ENCODE assay signal across 11 mouse cellular contexts in genomic region chr10:122991648-122992047, GRCm38 (mm10).
A peak's percentile ranks its signal among the peaks of the same experiment; 100 is the strongest.
DNase-seq lines count a peak whose midpoint lies in the region; ATAC-seq and TF ChIP-seq lines count a peak whose summit lies in the region.
"Had no signal": no experiment of that assay in that cellular context is flagged by ENCODE, and none has a peak within 500 bp of the region (broad histone marks: within the 10 kb centered on the region; RNA-seq: fewer than 3 reads in every experiment).

No protein-coding gene starts in this region.

- peak overlapping the region; percentile 18; the same call in 1 of the 2 replicates for H3K27ac ChIP-seq in hindbrain, embryonic 13.5 days
- H3K27ac ChIP-seq in hindbrain, embryonic 16.5 days (ENCODE audit: low read depth, low read length) = no peak overlapping the region
- H3K27ac ChIP-seq in midbrain, postnatal 0 days (ENCODE audit: low read depth, low read length) = 0 out of 2 replicates have a peak overlapping the region, but pooled peaks have one; percentile 12
- H3K27ac ChIP-seq in midbrain, embryonic 14.5 days (replicated peaks; ENCODE audit: low read depth, low read length) = no peak overlapping the region
- H3K27ac ChIP-seq in stomach, embryonic 16.5 days (ENCODE audit: low read length) = peak overlapping the region; percentile 61; the same call in 1 of the 2 replicates

- no peak overlapping the region for H3K4me3 ChIP-seq in hindbrain, embryonic 13.5 days
- H3K4me3 ChIP-seq in hindbrain, embryonic 16.5 days (ENCODE audit: low read length) = no peak overlapping the region
- no peak overlapping the region for H3K4me3 ChIP-seq in midbrain, postnatal 0 days (ENCODE audit: low read depth, low read length)
- no peak overlapping the region for H3K4me3 ChIP-seq in midbrain, embryonic 14.5 days (replicated peaks; ENCODE audit: low read depth, low read length)
- no peak overlapping the region for H3K4me3 ChIP-seq in stomach, embryonic 16.5 days (replicated peaks; ENCODE audit: low read length)

- no peak overlapping the region for H3K9ac ChIP-seq in hindbrain, embryonic 13.5 days
- no peak overlapping the region for H3K9ac ChIP-seq in hindbrain, embryonic 16.5 days (ENCODE audit: low read depth, low read length)
- H3K9ac ChIP-seq in midbrain, postnatal 0 days (replicated peaks; ENCODE audit: low read length, poor library complexity, severe bottlenecking) = no peak overlapping the region
- H3K9ac ChIP-seq in midbrain, embryonic 14.5 days (replicated peaks; ENCODE audit: low read length) = no peak overlapping the region
- no peak overlapping the region for H3K9ac ChIP-seq in stomach, embryonic 16.5 days (ENCODE audit: low read length)

- no peak overlapping the region for H3K4me2 ChIP-seq in hindbrain, embryonic 13.5 days
- no peak overlapping the region for H3K4me2 ChIP-seq in hindbrain, embryonic 16.5 days (ENCODE audit: low read length)
- no peak overlapping the region for H3K4me2 ChIP-seq in midbrain, postnatal 0 days (ENCODE audit: low read depth, low read length, poor library complexity, severe bottlenecking)
- H3K4me2 ChIP-seq in midbrain, embryonic 14.5 days (ENCODE audit: low read length) = no peak overlapping the region
- no peak overlapping the region for H3K4me2 ChIP-seq in stomach, embryonic 16.5 days (ENCODE audit: low read depth, low read length)

- no peaks in the 10 kb centered on the region for H3K9me3 ChIP-seq in hindbrain, embryonic 13.5 days
- no peaks in the 10 kb centered on the region for H3K9me3 ChIP-seq in hindbrain, embryonic 16.5 days (ENCODE audit: control insufficient read depth, low read length)
- H3K9me3 ChIP-seq in midbrain, postnatal 0 days (ENCODE audit: low read length) = no peaks in the 10 kb centered on the region
- H3K9me3 ChIP-seq in midbrain, embryonic 14.5 days (ENCODE audit: control insufficient read depth, low read length) = no peaks in the 10 kb centered on the region
- H3K9me3 ChIP-seq in stomach, embryonic 16.5 days (replicated peaks; ENCODE audit: control insufficient read depth, low read length) = no peaks in the 10 kb centered on the region

- DNase-seq in cerebellum, adult 9-10 months = peak; percentile 37
- DNase-seq in cerebellum, adult 11-12 months = no peak
- no peak for DNase-seq in midbrain, postnatal 0 days (ENCODE audit: low spot score)
- DNase-seq in midbrain, embryonic 14.5 days = no peak
- no peak for DNase-seq in kidney, adult 8-10 months
- DNase-seq: B cell, adult 2 months; kidney, postnatal 10 days had no signal

- peaks cover 46% of the 10 kb centered on the region for H3K36me3 ChIP-seq in hindbrain, embryonic 13.5 days
- H3K36me3 ChIP-seq in hindbrain, embryonic 16.5 days (ENCODE audit: control insufficient read depth, insufficient read depth, low read length) = peaks cover 18% of the 10 kb centered on the region
- peaks cover 26% of the 10 kb centered on the region; the same call in 1 of the 2 replicates for H3K36me3 ChIP-seq in midbrain, postnatal 0 days (ENCODE audit: insufficient read depth, low read length)
- H3K36me3 ChIP-seq in midbrain, embryonic 14.5 days (ENCODE audit: control insufficient read depth, insufficient read depth, low read length) = peaks cover 39% of the 10 kb centered on the region
- H3K36me3 ChIP-seq in stomach, embryonic 16.5 days (ENCODE audit: control insufficient read depth, insufficient read depth, low read length) = peaks cover 9% of the 10 kb centered on the region; the same call in 1 of the 2 replicates

- peaks cover 13% of the 10 kb centered on the region for H3K4me1 ChIP-seq in hindbrain, embryonic 13.5 days (replicated peaks)
- H3K4me1 ChIP-seq in hindbrain, embryonic 16.5 days (ENCODE audit: control insufficient read depth, insufficient read depth, low read depth, low read length) = peaks cover 8% of the 10 kb centered on the region
- H3K4me1 ChIP-seq in midbrain, postnatal 0 days (ENCODE audit: insufficient read depth, low read length) = no peaks in the 10 kb centered on the region
- H3K4me1 ChIP-seq in midbrain, embryonic 14.5 days (ENCODE audit: control insufficient read depth, insufficient read depth, low read length) = peaks cover 9% of the 10 kb centered on the region
- H3K4me1 ChIP-seq in stomach, embryonic 16.5 days (ENCODE audit: control insufficient read depth, insufficient read depth, low read length) = peaks cover 15% of the 10 kb centered on the region

- no peaks in the 10 kb centered on the region for H3K27me3 ChIP-seq in hindbrain, embryonic 13.5 days
- no peaks in the 10 kb centered on the region for H3K27me3 ChIP-seq in hindbrain, embryonic 16.5 days (replicated peaks; ENCODE audit: control insufficient read depth, insufficient read depth, low read length)
- H3K27me3 ChIP-seq in midbrain, postnatal 0 days (ENCODE audit: insufficient read depth, low read length) = no peaks in the 10 kb centered on the region
- H3K27me3 ChIP-seq in midbrain, embryonic 14.5 days (ENCODE audit: control insufficient read depth, insufficient read depth, low read length) = no peaks in the 10 kb centered on the region
- H3K27me3 ChIP-seq in stomach, embryonic 16.5 days (ENCODE audit: control insufficient read depth, insufficient read depth, low read length) = no peaks in the 10 kb centered on the region

- 90% methylated on average over 9 of the region's 9 CpGs for WGBS in hindbrain, embryonic 13.5 days
- 85% methylated on average over 9 of the region's 9 CpGs for WGBS in hindbrain, embryonic 16.5 days
- WGBS in midbrain, postnatal 0 days = 84% methylated on average over 9 of the region's 9 CpGs
- 90% methylated on average over 9 of the region's 9 CpGs for WGBS in midbrain, embryonic 14.5 days
- WGBS in stomach, embryonic 16.5 days = 87% methylated on average over 9 of the region's 9 CpGs

- TF ChIP-seq CTCF in midbrain, postnatal 0 days (IDR thresholded peaks at IDR 0.05) = no peak

- ATAC-seq in hindbrain, embryonic 13.5 days (ENCODE audit: low FRiP score) = no peak
- no peak for ATAC-seq in hindbrain, embryonic 16.5 days
- no peak for ATAC-seq in midbrain, postnatal 0 days (ENCODE audit: low FRiP score)
- ATAC-seq in midbrain, embryonic 14.5 days (ENCODE audit: low FRiP score, low TSS enrichment) = no peak
- ATAC-seq in stomach, embryonic 16.5 days (ENCODE audit: insufficient read depth, low FRiP score) = no peak
- ATAC-seq: midbrain, embryonic 16.5 days had no signal

Comparison
In these comparisons a context has a peak if more than half of its experiments do, and no peak if none do; other contexts are left out.
1. H3K27ac ChIP-seq: peak in hindbrain, embryonic 13.5 days (single experiment), midbrain, postnatal 0 days (single experiment) and stomach, embryonic 16.5 days (single experiment); none in hindbrain, embryonic 16.5 days (single experiment) and midbrain, embryonic 14.5 days (single experiment).